Mouse (Mus musculus) stomach, embryonic 14.5 days (tissue): Measurements from ENCODE around the gene Cacnb3. TPM values are rescaled to one million over a fixed set of nuclear protein-coding genes. Genes with fewer than 3 reads are reported as not detected.

Experiments used
- ATAC-seq: fragments of 200-750 bp; cut with Nextera tagmentation; 2 replicates; pipeline ENCODE4 v1.8.0; 2017; ENCODE audit warnings: low read depth, moderate TSS enrichment; ENCODE audit not compliant: insufficient number of reproducible peaks, insufficient read depth, low FRiP score
- H3K27ac ChIP-seq: fragments of 300-500 bp; sonication (generic); 2 replicates; pipeline ENCODE4 v1.5.1; 2014; ENCODE audit warnings: mild to moderate bottlenecking, low read length, moderate library complexity, mixed read lengths
- H3K27me3 ChIP-seq: fragments of 300-500 bp; sonication (generic); 2 replicates; pipeline ENCODE4 v1.6.1; 2014; ENCODE audit warnings: low read length, control low read depth, mixed read lengths; ENCODE audit not compliant: control insufficient read depth, insufficient read depth
- H3K36me3 ChIP-seq: fragments of 300-500 bp; sonication (generic); 2 replicates; pipeline ENCODE4 v1.6.1; 2014; ENCODE audit warnings: mild to moderate bottlenecking, control low read depth, low read length, moderate library complexity, mixed read lengths; ENCODE audit not compliant: control insufficient read depth, insufficient read depth
- H3K4me1 ChIP-seq: fragments of 300-500 bp; sonication (generic); 2 replicates; pipeline ENCODE4 v1.6.1; 2014; ENCODE audit warnings: low read length, control low read depth, mixed read lengths; ENCODE audit not compliant: control insufficient read depth, insufficient read depth
- H3K4me2 ChIP-seq: fragments of 300-500 bp; sonication (generic); replicated peaks from 2 replicates; pipeline ENCODE4 v1.6.1; 2014; ENCODE audit warnings: low read depth, low read length, control low read depth
- H3K4me3 ChIP-seq: fragments of 300-500 bp; sonication (generic); 2 replicates; pipeline ENCODE4 v1.5.1; 2014; ENCODE audit warnings: low read depth, low read length, control low read depth
- H3K9ac ChIP-seq: fragments of 300-500 bp; sonication (generic); replicated peaks from 2 replicates; pipeline ENCODE4 v1.6.1; 2014; ENCODE audit warnings: low read depth, mild to moderate bottlenecking, control low read depth, low read length, moderate library complexity, mixed read lengths
- H3K9me3 ChIP-seq: fragments of 300-500 bp; sonication (generic); 2 replicates; pipeline ENCODE4 v1.6.1; 2016; ENCODE audit warnings: low read depth, low read length, control low read depth; ENCODE audit not compliant: control insufficient read depth
- WGBS: fragments of 180-500 bp; shearing (Covaris S2); extraction: QIAGEN DNeasy Blood & Tissue Kit; methylation state at CpG from one replicate; pipeline ENCODE4 v1.1.7; 2014; 5-methylcytosine and 5-hydroxymethylcytosine counted together
- polyA plus RNA-seq: library from polyadenylated mRNA; unstranded; fragments of >200 nt; fragmentation: Nextera tagmentation; extraction: Ambion mirVana; gene quantifications from 2 replicates; pipeline ENCODE4 v1.2.1, GENCODE M21; 2014

Cacnb3 gene
- polyA plus RNA-seq, 1 experiment from 2014 or later = 34.4 TPM

- H3K9ac ChIP-seq = no peak overlapping the region
- no peak overlapping the region for H3K27ac ChIP-seq
- H3K27me3 ChIP-seq = no peaks in the 10 kb centered on the region
- WGBS = 79% methylated on average over 12 of the region's 12 CpGs
- H3K4me1 ChIP-seq = peaks cover 44% of the 10 kb centered on the region
- no peak overlapping the region for H3K4me2 ChIP-seq
- peaks cover 20% of the 10 kb centered on the region for H3K36me3 ChIP-seq
- no peaks in the 10 kb centered on the region for H3K9me3 ChIP-seq
- no peak overlapping the region for H3K4me3 ChIP-seq
- no peak for ATAC-seq
These were observed 24.5 kb upstream of the Cacnb3 start for GRCm38 (mm10) chr15:98606051-98606536.

- Histone ChIP-seq H3K4me1 (peaks cover 44% of the 10 kb centered on the region), H3K27me3 (no peaks in the 10 kb centered on the region), H3K9me3 (no peaks in the 10 kb centered on the region), H3K4me2 (peak overlapping the region; percentile 89), H3K27ac (no peak overlapping the region), H3K36me3 (peaks cover 20% of the 10 kb centered on the region), H3K9ac (no peak overlapping the region), H3K4me3 (peak overlapping the region; percentile 80; the same call in 1 of the 2 replicates)
- no peak for ATAC-seq
- WGBS = 64% methylated on average over 9 of the region's 9 CpGs
These were observed 23.9 kb upstream of the Cacnb3 start for GRCm38 (mm10) chr15:98606739-98607138.

GRCm38 (mm10) chr15:98607557-98607956 is 23.1 kb upstream of the Cacnb3 start:
- 10% methylated on average over 4 of the region's 4 CpGs for WGBS

GRCm38 (mm10) chr15:98608058-98608783 is 22.4 kb upstream of the Cacnb3 start:
- Histone ChIP-seq H3K4me1 (peaks cover 30% of the 10 kb centered on the region), H3K9me3 (no peaks in the 10 kb centered on the region), H3K4me3 (peak overlapping the region; percentile 80), H3K27me3 (no peaks in the 10 kb centered on the region), H3K9ac (peak overlapping the region; percentile 90), H3K4me2 (peak overlapping the region; percentile 89), H3K36me3 (peaks cover 12% of the 10 kb centered on the region), H3K27ac (peak overlapping the region; percentile 96; the same call in 1 of the 2 replicates)
- no peak for ATAC-seq
- 14% methylated on average over 8 of the region's 10 CpGs for WGBS

More at GRCm38 (mm10) chr15:98607557-98607956, 23.1 kb upstream of the Cacnb3 start:
- peak overlapping the region; percentile 18; the same call in 1 of the 2 replicates for H3K27ac ChIP-seq
- no peaks in the 10 kb centered on the region for H3K27me3 ChIP-seq
- peak overlapping the region; percentile 29; the same call in 1 of the 2 replicates for H3K9ac ChIP-seq
- peaks cover 37% of the 10 kb centered on the region for H3K4me1 ChIP-seq
- H3K9me3 ChIP-seq = no peaks in the 10 kb centered on the region
- H3K4me3 ChIP-seq = peak overlapping the region; percentile 80
- H3K36me3 ChIP-seq = peaks cover 18% of the 10 kb centered on the region
- peak overlapping the region; percentile 89 for H3K4me2 ChIP-seq
- no peak for ATAC-seq

GRCm38 (mm10) chr15:98608784-98609250 is 21.8 kb upstream of the Cacnb3 start:
- no peak for ATAC-seq
- H3K4me2 ChIP-seq = peak overlapping the region; percentile 89
- H3K27me3 ChIP-seq = no peaks in the 10 kb centered on the region
- H3K27ac ChIP-seq = peak overlapping the region; percentile 96
- 0% methylated on average over 8 of the region's 26 CpGs for WGBS
- peak overlapping the region; percentile 90 for H3K9ac ChIP-seq
- peaks cover 6% of the 10 kb centered on the region for H3K36me3 ChIP-seq
- peaks cover 25% of the 10 kb centered on the region for H3K4me1 ChIP-seq
- H3K9me3 ChIP-seq = no peaks in the 10 kb centered on the region
- H3K4me3 ChIP-seq = peak overlapping the region; percentile 80

GRCm38 (mm10) chr15:98609331-98610130 is 21.1 kb upstream of the Cacnb3 start, which contains the start of gene Adcy6:
Adcy6 (minus strand) TSS chr15:98610076.
- peak within 1 kb of the TSS; percentile 80 for H3K4me3 ChIP-seq
- H3K9me3 ChIP-seq = no peaks in the 10 kb centered on the region
- peak; percentile 86 for ATAC-seq
- H3K4me2 ChIP-seq = peak within 1 kb of the TSS; percentile 89
- H3K36me3 ChIP-seq = no peaks in the 10 kb centered on the region
- peak within 1 kb of the TSS; percentile 90 for H3K9ac ChIP-seq
- H3K4me1 ChIP-seq = peaks cover 25% of the 10 kb centered on the region
- WGBS = under 1% methylated on average over 70 of the region's 75 CpGs
- H3K27me3 ChIP-seq = no peaks in the 10 kb centered on the region
- H3K27ac ChIP-seq = peak within 1 kb of the TSS; percentile 96

- H3K27me3 ChIP-seq = no peaks in the 10 kb centered on the region
- peaks cover 29% of the 10 kb centered on the region for H3K4me1 ChIP-seq
- H3K36me3 ChIP-seq = no peaks in the 10 kb centered on the region
- peak overlapping the region; percentile 89 for H3K4me2 ChIP-seq
- no peak for ATAC-seq
- WGBS = 4% methylated on average over 12 of the region's 12 CpGs
- H3K9me3 ChIP-seq = no peaks in the 10 kb centered on the region
- peak overlapping the region; percentile 90 for H3K9ac ChIP-seq
- peak overlapping the region; percentile 80 for H3K4me3 ChIP-seq
- H3K27ac ChIP-seq = peak overlapping the region; percentile 96
These were observed 20.5 kb upstream of the Cacnb3 start for GRCm38 (mm10) chr15:98610131-98610633.

- no peak overlapping the region for H3K27ac ChIP-seq
- WGBS = 97% methylated on average over 3 of the region's 3 CpGs
- no peaks in the 10 kb centered on the region for H3K36me3 ChIP-seq
- no peak for ATAC-seq
- H3K9ac ChIP-seq = no peak overlapping the region
- no peak overlapping the region for H3K4me2 ChIP-seq
- no peaks in the 10 kb centered on the region for H3K27me3 ChIP-seq
- peaks cover 19% of the 10 kb centered on the region for H3K4me1 ChIP-seq
- H3K4me3 ChIP-seq = no peak overlapping the region
- H3K9me3 ChIP-seq = no peaks in the 10 kb centered on the region
These were observed 18.4 kb upstream of the Cacnb3 start for GRCm38 (mm10) chr15:98612229-98612628.
